Mouse (Mus musculus): Measurements from ENCODE around the gene Ddx43.
A peak's percentile ranks its signal among the peaks of the same experiment; 100 is the strongest.
"Not testable (repeated sequence)": the region's sequence is repeated elsewhere in the genome, so short reads cannot be mapped to it uniquely, and the experiment has no call there.

Gene Ddx43

DNA sequence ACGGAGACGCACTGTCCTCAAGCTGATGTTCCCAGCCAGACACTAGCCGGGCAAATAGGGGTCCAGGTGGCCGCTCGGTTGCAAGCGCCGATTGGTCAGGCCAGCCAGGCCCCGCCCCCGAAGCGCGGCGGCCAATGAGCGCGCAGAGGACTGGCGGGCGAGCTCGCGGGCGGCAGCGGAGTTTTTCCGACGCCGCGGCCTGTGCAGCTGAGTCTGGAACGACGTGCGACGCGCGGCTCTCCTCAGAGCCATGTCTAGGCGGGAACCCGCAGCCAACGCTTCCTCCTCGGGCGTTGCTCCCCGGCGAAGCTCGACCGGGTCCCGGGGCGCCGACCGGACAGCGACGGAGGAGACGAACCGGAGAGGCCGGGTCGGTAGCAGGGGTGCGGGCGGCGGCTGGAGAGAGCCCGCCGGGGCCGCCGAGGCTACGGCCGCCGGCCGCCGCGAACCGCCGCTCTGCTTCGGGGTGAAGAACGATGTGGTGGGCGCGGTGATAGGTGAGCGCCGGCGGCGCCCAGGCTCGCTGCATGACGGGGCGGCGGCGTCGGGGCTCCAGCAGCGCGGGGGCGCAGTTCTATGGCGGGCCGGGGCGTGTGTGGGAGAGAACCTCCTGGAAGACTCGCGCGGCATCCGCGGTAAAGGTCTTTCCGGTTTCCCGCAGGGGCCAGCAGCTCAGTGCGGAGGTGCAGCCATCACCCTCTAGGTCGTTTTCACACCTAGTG is at the start of gene Ddx43:
Ddx43 (plus strand) TSS at position 148 of the 722 bp plus-strand sequence.
- peak; percentile 44 for DNase-seq

DNA sequence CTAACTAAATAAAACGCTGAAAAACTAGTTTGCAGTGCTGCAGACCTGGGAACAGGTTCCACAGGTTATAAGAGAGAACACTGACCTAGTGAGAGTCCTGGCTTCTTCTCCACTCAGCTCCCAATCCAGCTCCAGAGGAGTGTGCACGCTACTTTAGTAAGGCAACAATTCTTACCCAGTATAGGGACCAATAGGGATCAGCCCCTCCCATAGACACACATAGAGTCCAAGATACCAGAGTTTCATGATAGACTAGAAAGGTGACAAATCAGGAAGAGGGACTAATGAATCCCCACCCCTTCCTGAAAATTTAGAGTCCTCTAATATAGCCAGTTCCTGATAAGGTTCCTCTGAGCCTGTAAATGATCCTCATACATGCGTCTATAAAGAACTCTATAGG is 48.6 kb upstream of the Ddx43 start:
- DNase-seq: no peak

DNA sequence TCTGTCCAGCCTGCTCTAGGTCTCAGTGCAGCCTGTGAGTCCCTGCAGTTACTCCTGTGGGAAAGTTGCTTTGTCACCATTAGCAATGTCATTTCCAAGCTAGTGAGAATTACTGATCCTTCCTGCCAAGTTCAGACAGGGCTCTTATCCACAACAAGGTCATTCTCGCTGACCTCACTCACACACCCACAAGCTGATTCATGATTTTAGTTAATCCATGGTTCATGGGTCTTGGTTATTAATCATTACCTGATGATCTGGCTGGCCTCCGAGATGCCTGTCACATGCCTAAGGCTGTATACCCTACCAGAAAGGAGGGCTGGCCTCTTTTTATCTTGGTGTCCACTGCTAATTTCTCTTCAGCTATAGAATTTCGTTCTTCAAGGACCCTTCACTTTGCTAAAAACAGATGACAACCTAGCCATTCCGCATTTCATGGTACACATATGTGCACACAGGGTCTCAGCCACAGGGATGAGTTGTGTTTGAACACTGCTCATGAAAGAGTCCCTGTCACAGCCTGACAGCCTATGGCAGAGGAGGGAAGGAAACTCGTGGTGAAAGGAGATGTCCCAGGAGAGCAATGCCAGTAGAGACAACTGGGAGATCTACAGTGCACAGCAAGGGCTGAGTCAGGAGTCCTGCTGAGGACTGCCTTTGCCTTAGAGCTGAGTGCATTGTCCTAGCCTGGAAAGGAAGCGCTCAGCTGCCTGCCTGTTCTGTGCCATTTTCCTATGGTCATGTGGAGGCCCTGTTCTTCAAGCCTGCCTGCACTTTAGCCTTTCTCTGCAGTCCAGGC is 47.2 kb upstream of the Ddx43 start:
- not testable (repeated sequence) for DNase-seq

DNA sequence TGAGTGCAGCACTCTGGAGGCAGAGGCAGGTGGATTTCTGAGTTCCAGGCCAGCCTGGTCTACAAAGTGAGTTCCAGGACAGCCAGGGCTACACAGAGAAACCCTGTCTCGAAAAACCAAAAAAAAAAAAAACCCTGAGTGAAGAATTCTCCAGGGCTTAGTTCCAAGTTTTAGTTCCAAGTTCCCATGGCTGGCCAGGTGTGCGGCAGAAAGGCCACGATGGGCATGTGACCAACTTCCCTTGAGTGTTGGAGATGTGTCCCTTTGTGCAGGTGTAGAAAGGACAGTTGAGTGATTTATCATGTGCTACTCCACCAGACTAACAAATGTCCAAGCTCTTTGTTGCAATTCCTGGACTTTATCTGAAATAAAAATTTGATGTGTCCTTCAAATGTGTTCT is 46.4 kb upstream of the Ddx43 start:
- DNase-seq: not testable (repeated sequence)

DNA sequence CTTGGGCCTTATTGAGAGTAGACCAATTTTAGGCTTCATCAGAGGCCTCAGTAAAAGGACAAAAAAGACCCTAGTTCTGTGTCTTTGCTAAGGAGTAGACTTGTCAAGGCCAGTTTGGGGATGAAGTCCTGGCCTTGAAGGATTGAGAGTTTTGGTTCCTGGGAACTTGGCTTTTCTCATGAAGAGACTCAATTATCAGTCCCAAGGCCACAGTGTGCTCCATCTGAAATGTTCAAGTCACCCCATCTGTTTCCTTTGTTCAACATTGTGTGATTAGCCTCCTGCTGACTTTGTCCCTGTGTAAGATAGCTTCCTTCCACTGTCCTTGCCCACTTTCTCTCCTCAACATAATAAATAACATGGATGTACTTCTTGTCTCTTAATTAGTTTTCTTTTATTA is 45.6 kb upstream of the Ddx43 start:
- not testable (repeated sequence) for DNase-seq

DNA sequence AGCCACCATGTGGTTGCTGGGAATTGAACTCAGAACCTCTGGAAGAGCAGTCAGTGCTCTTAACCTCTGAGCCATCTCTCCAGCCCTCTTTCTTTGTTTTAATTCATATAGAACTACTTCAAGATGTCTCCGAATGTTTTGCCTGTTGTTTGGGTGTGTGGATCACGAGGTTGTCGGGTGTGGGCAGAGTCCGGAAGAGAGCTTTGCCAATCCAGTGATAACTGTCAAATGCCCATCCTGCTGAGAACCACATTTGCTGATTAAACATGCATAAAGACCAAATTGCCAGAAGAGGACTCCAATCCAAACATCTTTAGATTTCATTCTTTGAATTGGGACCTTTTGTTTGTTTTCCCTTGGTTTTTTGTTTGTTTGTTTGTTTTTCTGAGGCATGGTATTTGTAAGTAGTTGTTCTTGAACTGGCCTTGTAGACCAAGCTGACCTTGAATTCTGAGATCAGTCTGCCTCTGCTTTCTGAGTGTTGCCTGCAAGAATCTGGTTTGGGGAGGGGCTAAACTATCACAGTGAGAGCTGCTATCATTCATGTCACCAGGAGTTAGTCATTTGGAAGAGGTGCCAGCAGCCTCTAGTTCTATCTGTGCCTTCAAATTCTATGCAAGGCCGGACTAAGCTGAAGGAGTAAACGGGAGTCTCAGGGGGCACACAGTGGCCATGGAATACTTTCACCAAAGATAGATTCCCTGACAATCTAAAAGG is 43.9 kb upstream of the Ddx43 start:
- no peak for DNase-seq

DNA sequence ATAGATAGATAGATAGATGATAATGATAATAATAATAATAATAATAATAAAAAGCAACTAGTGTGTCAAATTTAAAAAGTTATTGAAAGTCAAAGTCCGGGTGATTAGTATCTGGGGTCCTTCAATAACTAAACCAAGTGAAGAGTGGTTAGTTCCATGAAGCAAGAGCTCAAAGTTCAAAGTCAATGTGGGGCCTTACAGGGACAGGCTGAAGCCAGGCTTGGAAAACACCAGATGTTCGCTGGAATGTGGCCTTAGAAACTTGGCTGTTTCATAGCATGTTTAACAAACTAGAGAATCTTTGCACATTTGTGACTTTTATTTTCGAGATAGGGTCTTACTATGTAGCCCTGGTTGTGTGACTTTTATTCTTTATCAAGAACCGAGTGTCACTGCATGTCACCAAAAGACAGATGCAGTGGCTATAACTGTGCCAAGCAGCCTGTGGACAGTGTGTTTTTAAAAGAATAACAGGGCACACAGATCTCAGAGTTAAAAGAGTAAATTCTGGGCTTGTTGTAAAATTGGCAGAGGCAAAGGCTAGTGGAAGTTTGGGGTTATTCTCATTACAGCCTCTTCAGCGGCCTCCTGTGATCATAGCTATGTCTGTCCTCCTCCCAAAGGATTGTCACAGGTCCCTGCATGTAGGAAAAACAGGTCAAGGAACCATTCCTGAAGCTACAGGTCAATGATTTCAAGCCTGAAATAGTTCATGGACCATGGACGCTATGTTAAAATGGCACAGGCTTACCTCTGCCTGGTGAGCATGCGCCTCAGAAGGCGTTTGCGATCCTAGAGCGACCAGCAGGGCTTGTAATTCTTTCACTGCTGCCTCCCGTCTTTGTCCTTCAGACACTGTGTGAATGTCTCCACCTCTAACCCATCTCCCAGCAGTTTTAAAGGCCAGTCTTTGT is 40.7 kb upstream of the Ddx43 start:
- no peak for DNase-seq

DNA sequence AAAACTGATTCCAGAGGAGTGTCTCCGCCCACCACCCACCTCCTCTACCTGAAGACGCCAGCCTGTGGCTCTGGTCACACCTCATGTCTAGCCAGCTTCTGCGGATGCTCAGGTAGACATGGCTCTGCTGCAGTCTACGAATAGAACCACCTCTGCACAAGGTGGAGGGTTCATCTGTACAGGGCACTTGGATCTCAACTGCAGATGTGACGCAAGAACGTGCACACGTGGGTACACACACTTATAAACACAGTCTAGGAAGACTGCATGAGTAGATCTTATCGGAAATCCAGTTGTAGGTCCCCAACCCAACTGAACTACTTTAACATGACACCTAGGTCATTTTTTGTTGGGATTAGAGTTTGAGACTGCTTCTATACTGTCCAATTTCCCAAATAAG is 40.0 kb upstream of the Ddx43 start, which contains the start of gene Gsta2:
Gsta2 (minus strand) TSS at position 178 of the 400 bp plus-strand sequence.
- no peak for DNase-seq

DNA sequence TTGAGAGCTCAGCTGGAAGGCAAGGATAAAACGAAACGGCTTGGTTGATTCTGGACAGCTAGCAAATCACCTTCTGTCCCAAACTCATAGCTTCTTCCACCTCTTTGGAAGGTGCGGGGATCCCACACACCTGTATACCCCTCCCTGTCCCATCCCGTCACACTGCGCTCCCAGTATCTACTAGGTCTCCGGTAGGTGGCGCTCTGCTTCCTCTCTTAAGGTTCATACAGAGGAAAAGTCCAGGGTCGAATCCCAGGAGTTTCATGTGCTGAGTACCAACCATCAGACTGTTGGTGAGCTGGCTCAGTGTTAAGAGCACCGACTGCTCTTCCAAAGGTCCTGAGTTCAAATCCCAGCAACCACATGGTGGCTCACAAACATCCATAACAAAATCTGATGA is 37.5 kb upstream of the Ddx43 start:
- peak; percentile 71 for DNase-seq

DNA sequence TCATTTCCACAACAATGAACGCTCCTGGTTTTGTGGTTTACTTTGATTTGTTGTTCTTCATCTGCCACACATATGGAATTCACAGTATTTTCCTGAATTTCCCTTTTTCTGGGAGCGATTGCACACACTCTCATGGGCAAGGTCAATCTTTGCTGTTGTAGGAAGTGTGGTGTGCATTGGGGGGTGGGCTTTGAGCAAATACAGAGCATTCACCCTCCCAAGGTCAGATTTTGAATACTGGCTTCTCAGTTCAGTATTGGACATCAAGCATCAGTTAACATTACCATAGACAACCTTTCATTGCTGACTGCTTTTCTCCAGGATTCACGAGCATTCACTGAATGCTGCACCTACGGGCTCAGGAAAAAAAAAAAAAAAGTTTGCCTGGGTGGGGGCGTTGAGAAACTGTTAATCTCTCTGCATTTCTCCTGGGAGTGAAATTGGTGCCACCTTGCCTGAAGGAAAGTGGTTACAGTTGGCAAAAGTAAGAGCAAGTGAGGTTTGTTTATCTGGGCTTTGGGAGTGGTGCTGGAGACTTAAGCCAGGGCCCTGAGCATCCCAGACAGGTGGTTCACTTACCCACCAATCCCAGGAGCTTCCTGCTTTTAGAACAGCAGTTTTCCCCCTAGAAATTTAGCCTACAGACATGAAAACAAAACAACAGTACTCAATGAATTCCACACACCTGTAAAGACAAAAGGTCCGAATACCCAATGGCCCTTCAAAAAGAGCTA is 35.7 kb upstream of the Ddx43 start:
- no peak for DNase-seq

DNA sequence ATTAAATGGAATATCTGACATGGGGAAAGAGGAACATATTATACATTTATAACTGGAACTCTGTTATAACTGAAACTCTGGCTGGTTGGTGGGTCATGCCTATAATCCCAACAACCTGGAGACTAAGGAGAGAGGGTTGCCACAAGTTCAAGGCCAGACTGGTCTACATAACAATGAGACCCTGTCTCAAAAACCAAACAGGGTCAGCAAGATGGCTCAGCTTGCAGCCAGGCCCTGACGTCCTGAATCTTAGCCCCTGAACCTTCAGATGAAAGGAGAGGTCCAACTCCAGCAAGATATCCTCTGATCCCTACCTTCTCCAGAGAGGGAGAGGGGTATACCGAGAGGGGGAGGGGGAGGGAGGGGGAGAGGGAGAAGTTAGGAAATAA is 35.1 kb upstream of the Ddx43 start:
- no peak for DNase-seq

DNA sequence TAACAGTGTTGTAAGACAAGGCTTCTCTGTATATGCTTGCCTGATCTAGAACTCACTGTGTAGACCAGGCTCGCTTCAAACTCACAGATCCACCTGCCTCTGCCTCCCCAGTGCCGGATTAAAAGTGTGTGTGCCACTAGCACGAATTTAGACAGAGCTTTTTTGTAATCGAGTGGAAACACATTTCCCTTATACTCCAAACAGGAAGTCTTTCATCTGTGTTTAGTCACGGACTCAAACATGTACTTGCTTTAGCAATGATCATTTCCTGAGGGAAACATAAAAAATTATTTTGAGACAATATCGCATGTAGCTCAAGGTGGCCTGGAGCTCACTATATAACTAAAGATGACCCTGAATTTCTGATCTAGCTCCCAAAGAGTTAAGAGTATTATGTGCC is 32.2 kb upstream of the Ddx43 start:
- DNase-seq: no peak

DNA sequence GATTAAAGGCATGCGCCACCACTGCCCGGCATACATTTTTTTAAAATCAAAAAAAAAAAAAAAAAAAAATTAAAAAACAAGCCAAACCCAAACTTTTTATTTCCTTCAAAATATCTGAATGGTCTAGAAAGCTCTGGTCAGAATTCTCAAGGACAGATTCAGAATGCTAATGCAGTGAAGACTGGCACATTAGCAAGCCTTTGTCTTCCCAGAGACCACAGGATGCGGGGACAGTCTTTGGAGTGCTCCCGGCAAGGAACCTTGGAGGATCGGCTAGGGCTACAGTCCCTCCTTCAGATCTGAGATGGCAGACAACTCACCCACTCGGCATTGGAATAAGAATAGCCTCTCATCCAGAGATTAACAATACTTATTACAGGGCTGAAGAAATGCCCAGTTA is 30.9 kb upstream of the Ddx43 start:
- no peak for DNase-seq

DNA sequence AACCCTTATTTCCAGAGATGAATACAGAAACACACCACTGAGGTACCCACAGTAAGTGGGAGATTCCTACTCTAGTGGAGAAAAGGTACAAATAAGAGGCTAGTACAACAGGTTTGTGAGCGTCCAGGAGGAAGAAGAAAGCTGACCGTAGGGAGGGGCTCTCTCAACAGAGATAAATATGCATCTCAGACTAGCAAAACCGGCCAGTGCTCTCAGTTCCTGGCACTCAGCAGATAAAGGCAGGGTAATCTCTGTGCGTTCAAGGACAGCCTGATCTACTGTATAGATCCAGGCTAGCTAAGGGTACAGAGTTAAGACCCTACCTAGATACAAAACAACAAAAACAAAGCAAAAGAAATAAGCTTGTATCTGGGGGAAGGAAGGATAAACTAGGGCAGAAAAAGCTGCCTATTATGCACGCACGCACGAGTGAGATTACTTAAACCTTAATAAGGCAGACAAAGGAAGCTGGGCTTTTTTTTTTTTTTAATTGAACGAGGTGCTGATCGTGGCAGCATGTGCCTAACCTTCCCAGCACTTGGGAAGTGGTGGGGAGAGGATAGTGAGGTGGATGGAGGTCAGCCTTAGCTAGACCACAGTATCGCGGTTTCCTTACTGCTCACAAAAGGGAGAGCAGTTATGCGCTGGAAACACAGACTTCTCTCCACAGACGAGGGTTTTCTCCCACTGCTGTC is 29.6 kb upstream of the Ddx43 start:
- DNase-seq: no peak

DNA sequence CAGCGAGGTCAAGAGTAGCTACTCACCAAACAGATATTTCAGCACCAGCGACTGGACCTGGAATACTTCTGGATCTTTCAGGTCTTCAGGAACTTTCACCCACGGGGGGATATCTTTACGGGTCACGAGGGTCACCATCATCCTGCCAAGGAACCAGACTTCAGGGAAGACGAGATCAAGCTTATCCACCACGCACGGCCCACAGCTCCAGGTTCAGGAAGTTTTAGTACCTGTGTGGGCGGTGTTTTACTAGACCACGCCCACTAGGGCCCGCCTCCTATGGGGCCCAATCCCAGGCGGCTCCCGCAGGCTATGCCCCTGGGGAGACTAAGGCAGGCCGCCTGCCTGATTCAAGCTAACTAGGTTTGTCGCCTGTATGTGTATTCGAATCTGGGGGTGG is 27.6 kb upstream of the Ddx43 start, which contains the start of gene Dppa5a:
Dppa5a (minus strand) TSS at position 219 of the 400 bp plus-strand sequence.
- DNase-seq: not testable (repeated sequence)

DNA sequence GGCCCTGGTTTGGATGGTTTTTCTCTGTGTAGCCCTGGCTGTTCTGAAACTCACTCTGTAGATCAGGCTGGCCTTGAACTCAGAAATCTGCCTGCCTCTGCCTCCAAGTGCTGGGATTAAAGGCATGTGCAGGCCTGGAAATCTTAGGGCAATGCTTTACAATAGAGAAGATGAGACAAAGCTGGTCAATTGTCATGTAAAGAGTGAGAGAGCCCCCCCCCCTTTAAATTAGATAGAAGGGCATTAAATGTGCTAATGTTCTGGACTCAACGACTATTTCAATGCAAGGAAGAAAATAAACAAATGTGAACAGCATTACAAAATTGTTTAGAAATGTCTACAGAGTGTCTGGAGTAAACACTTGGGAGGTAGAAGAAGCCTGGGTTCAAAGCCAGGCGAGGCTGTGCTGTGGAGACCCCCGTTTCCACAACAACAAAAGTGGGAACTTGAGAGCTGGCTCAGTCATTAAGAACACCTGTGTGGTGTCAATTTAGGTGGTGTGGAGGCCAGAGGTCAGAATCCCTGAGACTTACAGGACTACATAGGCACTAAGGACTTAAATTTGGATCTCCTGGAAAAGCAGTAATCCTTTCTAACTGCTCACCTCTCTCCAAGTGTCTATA is 26.8 kb upstream of the Ddx43 start:
- DNase-seq: no peak

DNA sequence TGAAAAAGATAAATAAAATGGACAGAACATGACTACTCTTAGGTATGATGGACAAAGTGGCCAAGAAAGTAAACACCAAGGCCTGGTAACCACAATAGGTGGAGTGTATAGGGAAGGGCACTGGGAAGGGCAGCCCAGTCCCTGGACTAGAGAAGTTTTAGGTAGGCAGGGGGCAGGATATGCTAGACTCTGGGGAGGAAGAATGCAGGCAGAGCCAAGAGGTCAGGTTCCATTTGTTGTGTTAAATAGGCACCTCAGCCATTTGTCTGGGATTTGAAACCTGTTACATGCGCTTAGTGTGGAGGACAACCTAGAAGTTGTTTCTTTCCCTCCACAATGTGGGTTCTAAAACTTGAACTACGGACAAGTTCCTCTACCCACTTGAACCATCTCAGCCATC is 26.2 kb upstream of the Ddx43 start:
- DNase-seq: no peak

DNA sequence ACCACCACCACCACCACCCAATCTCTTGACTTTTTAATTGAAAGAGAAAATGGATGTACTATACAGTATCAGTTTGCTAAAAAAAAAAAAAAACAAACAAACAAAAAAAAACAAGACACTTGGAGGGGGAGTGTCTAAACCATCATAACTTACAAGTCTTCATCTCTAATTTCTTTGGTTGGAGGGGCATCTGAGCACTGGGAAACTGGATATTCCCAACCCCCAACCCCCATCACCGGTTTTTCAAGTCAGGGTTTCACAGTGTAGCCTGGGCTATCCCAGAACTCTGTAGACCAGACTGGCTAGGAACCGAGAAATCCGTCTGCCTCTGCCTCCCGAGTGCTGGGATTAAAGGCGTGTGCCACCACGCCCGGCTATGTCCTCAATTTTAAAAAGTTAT is 25.8 kb upstream of the Ddx43 start:
- no peak for DNase-seq

DNA sequence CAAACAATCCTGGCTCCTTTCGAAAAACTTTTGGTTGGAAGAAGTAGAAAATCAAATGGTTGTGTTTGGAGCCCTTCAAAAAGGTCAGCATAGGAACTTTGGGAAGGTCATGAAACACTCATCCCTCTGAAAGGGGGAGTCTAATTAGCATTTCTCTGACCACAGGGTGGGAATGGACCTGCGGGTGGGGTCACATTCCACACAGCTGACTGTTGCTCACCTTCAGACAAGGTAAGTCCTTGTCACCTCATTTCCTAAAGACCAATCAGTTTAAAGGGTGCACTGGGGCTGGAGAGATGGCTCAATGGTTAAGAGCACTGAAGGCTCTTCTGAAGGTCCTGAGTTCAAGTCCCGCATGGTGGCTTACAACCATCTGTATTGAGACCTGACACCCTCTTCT is 24.1 kb upstream of the Ddx43 start:
- DNase-seq: no peak

DNA sequence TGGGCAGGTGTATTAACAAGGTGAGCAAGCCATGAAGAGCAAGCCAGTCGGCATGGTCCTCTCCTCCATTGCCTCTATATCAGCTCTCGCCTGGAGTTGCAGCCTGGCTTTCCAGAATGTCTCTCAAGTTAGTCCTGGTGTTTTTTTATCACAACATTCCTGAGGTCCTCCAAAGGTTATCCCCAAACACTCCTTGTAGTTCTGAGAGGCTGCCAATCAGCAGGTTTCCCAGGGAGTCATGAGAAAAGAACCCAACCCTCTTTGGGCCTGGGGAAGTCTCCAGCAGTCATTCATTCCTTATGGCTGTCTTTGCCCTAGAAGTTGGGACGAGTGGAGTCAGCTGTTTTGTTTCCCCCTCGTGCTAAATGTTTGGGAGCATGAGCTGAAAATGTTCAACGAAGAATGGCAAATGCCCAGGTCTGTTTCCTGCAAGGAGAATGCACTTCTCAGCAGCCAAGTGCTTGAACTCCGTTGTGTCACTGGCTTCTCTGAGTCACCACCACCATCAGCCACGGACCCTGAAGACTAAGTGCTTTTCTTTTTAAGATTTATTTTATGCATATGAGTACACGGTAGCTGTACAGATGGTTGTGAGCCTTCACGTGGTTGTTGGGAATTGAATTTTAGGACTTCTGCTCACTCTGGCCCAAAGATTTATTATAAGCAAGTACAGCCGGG is 22.6 kb upstream of the Ddx43 start:
- no peak for DNase-seq

Data from thymus, postnatal 14 days (tissue).